ENCODE assay signal across 11 mouse cellular contexts in genomic region chr17:24223513-24223912, GRCm38 (mm10).
"Had no signal": no experiment of that assay in that cellular context is flagged by ENCODE, and none has a peak within 500 bp of the region (broad histone marks: within the 10 kb centered on the region; RNA-seq: fewer than 3 reads in every experiment).

No protein-coding gene starts in this region.

- H3K4me2 ChIP-seq: kidney, embryonic 15.5 days; limb, embryonic 13.5 days; midbrain, embryonic 12.5 days had no signal

- H3K9me3 ChIP-seq: kidney, embryonic 15.5 days; limb, embryonic 13.5 days; midbrain, embryonic 12.5 days had no signal

- ATAC-seq: midbrain, embryonic 16.5 days had no signal

- DNase-seq: kidney, adult 2 months; kidney, postnatal 14 days; left cerebral cortex, postnatal 4 days; lung, adult 18-20 months; right cerebral cortex, postnatal 14 days; thymus, adult 2 months; thymus, postnatal 25 days had no signal

- H3K4me3 ChIP-seq: kidney, embryonic 15.5 days; limb, embryonic 13.5 days; midbrain, embryonic 12.5 days had no signal

- H3K27me3 ChIP-seq: kidney, embryonic 15.5 days; limb, embryonic 13.5 days; midbrain, embryonic 12.5 days had no signal

- H3K9ac ChIP-seq: kidney, embryonic 15.5 days; limb, embryonic 13.5 days; midbrain, embryonic 12.5 days had no signal

- H3K27ac ChIP-seq: kidney, embryonic 15.5 days; limb, embryonic 13.5 days; midbrain, embryonic 12.5 days had no signal
